Mouse (Mus musculus) liver, postnatal 0 days (tissue): Measurements from ENCODE around the gene Bspry.

ENCODE experiments used
- CTCF ChIP-seq: sonication (generic); IDR thresholded peaks from 2 replicates; pipeline ENCODE4 v1.5.1; 2016; ENCODE audit warnings: antibody characterized with exemption, low read depth
- EP300 ChIP-seq: IDR thresholded peaks from 2 replicates; pipeline ENCODE4 v1.6.1; 2016; ENCODE audit warnings: antibody characterized with exemption, low read depth, mild to moderate bottlenecking

GRCm38 (mm10) chr4:62431522-62431921 lies 48.3 kb upstream of the Bspry start:
- TF ChIP-seq EP300 (no peak), CTCF (no peak)
